Mouse (Mus musculus) forebrain, embryonic 12.5 days (tissue): ENCODE data around the gene Gm8332. TPM values are rescaled to one million over a fixed set of nuclear protein-coding genes. Genes with fewer than 3 reads are reported as not detected.

Source experiments
- polyA plus RNA-seq: library from polyadenylated mRNA; unstranded; fragments of >200 nt; fragmentation: Nextera tagmentation; extraction: Ambion mirVana; gene quantifications from 2 replicates; pipeline ENCODE4 v1.2.1, GENCODE M21; 2016

The Gm8332 gene
- polyA plus RNA-seq, 1 experiment from 2014 or later: not detected

Other genes starting within 250 kb of the Gm8332 start
- not detected in 2 replicates for gene Gm2075, start 238.3 kb downstream of the Gm8332 start, polyA plus RNA-seq
- not detected in 2 replicates for gene Gm6803, start 231.3 kb downstream of the Gm8332 start, polyA plus RNA-seq
- gene Gm2056, start 223.1 kb downstream of the Gm8332 start, polyA plus RNA-seq: not detected in 2 replicates
- not detected in 2 replicates for gene Gm16368, start 166.4 kb downstream of the Gm8332 start, polyA plus RNA-seq
- gene Gm10436, start 68.0 kb downstream of the Gm8332 start, polyA plus RNA-seq: not detected in 2 replicates
- not detected in 2 replicates for gene Gm5662, start 24.4 kb upstream of the Gm8332 start, polyA plus RNA-seq
- gene Gm5039, start 73.9 kb upstream of the Gm8332 start, polyA plus RNA-seq: not detected in 2 replicates
- gene Adck1, start 110.5 kb upstream of the Gm8332 start, polyA plus RNA-seq: 20.9 and 21.4 TPM in 2 replicates